Mouse (Mus musculus): ENCODE data around the gene Fbxw8. TPM values are rescaled to one million over a fixed set of nuclear protein-coding genes. Genes with fewer than 3 reads are reported as not detected.

The Fbxw8 gene
- polyA plus RNA-seq, 1 experiment from 2014 or later: 26.3 TPM

- no peak overlapping the region for H3K27ac ChIP-seq (ENCODE audit: low read length)
- ATAC-seq (ENCODE audit: low FRiP score, low TSS enrichment): peak; percentile 24; the same call in 1 of the 2 replicates
- no peaks in the 10 kb centered on the region for H3K9me3 ChIP-seq (ENCODE audit: low read length)
- H3K4me2 ChIP-seq (replicated peaks; ENCODE audit: low read depth, low read length): no peak overlapping the region
- H3K4me1 ChIP-seq (ENCODE audit: insufficient read depth, low read length): peaks cover 26% of the 10 kb centered on the region
- 0 out of 2 replicates have a peak overlapping the region, but pooled peaks have one; percentile 1 for H3K9ac ChIP-seq (replicated peaks; ENCODE audit: low read length)
- peaks cover 20% of the 10 kb centered on the region; the same call in 1 of the 2 replicates for H3K36me3 ChIP-seq (ENCODE audit: insufficient read depth, low read length)
- no peak overlapping the region for H3K4me3 ChIP-seq (ENCODE audit: low read length)
- no peaks in the 10 kb centered on the region for H3K27me3 ChIP-seq (ENCODE audit: insufficient read depth, low read length)
- WGBS: 44% methylated on average over 9 of the region's 9 CpGs
Observed at GRCm38 (mm10) chr5:118069315-118069714, 85.9 kb downstream of the Fbxw8 start.

DNA sequence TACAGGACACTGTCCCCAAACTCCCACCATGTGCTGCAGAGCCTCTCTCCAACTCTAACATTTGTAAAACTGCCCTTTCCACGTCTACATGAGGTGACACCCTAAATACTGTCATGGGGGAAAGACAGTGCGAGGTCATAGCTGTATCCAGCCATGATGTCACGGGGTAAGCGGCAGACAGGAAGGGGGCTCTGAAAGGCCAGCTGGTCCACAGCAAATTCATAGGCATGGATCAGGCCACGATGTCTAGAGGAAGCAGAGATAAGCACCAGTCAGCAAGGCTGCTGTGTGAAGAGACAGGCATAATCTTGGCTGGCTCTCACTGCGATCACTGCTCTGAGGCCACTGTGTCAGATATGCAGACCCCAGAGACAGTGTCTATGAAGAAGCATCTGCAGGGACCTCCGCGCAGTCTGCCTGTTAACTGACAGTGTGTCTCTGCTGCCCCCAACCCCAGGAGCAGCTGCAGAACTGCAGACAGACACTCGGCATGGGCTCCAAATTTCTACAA is 87.2 kb downstream of the Fbxw8 start:
- no peak for ATAC-seq (ENCODE audit: low FRiP score, low TSS enrichment)
- peaks cover 19% of the 10 kb centered on the region; the same call in 1 of the 2 replicates for H3K36me3 ChIP-seq (ENCODE audit: insufficient read depth, low read length)
- H3K9me3 ChIP-seq (ENCODE audit: low read length): no peaks in the 10 kb centered on the region

DNA sequence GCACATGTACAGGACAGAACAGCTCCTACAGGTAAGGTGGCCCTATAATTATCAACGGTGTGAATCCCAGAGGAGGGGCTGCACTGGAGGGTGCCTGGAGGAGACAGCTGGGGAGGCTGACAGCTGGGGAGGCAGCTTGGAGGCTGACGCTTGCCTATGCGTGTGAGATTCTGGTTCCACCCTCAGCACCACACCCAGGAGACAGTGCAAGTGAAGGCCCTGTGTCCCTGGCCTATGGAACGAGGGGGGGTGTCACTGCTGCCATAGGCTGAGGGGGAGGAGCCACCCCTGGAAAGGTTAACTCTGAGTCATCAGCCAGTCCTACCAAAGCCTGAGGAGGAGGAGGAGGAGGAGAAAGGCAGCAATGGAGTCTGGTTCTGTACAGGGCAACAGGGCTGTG is 87.7 kb downstream of the Fbxw8 start:
- Histone ChIP-seq H3K9ac (replicated peaks; ENCODE audit: low read length) (no peak overlapping the region), H3K4me1 (ENCODE audit: insufficient read depth, low read length) (peaks cover 30% of the 10 kb centered on the region), H3K9me3 (ENCODE audit: low read length) (no peaks in the 10 kb centered on the region), H3K27me3 (ENCODE audit: insufficient read depth, low read length) (no peaks in the 10 kb centered on the region), H3K36me3 (ENCODE audit: insufficient read depth, low read length) (peaks cover 19% of the 10 kb centered on the region; the same call in 1 of the 2 replicates), H3K4me3 (ENCODE audit: low read length) (no peak overlapping the region), H3K4me2 (replicated peaks; ENCODE audit: low read depth, low read length) (no peak overlapping the region), H3K27ac (ENCODE audit: low read length) (0 out of 2 replicates have a peak overlapping the region, but pooled peaks have one; percentile 6)
- ATAC-seq (ENCODE audit: low FRiP score, low TSS enrichment): no peak
- 61% methylated on average over 4 of the region's 4 CpGs for WGBS

More for the DNA sequence above, 87.2 kb downstream of the Fbxw8 start:
- Histone ChIP-seq H3K27me3 (ENCODE audit: insufficient read depth, low read length) (no peaks in the 10 kb centered on the region), H3K9ac (replicated peaks; ENCODE audit: low read length) (no peak overlapping the region), H3K4me3 (ENCODE audit: low read length) (no peak overlapping the region), H3K4me2 (replicated peaks; ENCODE audit: low read depth, low read length) (no peak overlapping the region), H3K4me1 (ENCODE audit: insufficient read depth, low read length) (peaks cover 30% of the 10 kb centered on the region), H3K27ac (ENCODE audit: low read length) (no peak overlapping the region)
- WGBS: 84% methylated on average over 9 of the region's 9 CpGs

DNA sequence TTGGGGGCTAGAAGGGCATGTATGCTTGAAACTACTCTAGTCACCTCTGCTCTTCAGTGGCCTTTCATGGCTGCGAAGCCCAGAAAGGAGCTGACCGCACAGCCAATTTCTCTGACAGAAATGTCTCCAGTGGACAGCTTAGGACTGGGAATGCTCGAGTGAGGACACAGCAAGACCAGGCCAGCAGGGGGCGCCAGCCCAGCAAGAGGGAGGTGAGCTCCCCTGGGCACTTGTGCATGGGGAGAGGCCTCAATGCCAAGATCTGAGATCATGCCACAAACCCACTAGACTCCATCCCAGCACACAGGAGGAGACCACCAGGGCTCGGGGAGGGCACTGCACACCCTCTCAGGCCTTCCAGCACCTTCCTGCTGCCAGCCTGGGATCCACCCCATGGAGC is 88.4 kb downstream of the Fbxw8 start:
- ATAC-seq (ENCODE audit: low FRiP score, low TSS enrichment): no peak
- Histone ChIP-seq H3K9ac (replicated peaks; ENCODE audit: low read length) (no peak overlapping the region), H3K4me2 (replicated peaks; ENCODE audit: low read depth, low read length) (no peak overlapping the region), H3K27me3 (ENCODE audit: insufficient read depth, low read length) (no peaks in the 10 kb centered on the region), H3K36me3 (ENCODE audit: insufficient read depth, low read length) (peaks cover 19% of the 10 kb centered on the region; the same call in 1 of the 2 replicates), H3K27ac (ENCODE audit: low read length) (no peak overlapping the region), H3K9me3 (ENCODE audit: low read length) (no peaks in the 10 kb centered on the region), H3K4me3 (ENCODE audit: low read length) (no peak overlapping the region), H3K4me1 (ENCODE audit: insufficient read depth, low read length) (peaks cover 30% of the 10 kb centered on the region)
- WGBS: 68% methylated on average over 5 of the region's 5 CpGs

DNA sequence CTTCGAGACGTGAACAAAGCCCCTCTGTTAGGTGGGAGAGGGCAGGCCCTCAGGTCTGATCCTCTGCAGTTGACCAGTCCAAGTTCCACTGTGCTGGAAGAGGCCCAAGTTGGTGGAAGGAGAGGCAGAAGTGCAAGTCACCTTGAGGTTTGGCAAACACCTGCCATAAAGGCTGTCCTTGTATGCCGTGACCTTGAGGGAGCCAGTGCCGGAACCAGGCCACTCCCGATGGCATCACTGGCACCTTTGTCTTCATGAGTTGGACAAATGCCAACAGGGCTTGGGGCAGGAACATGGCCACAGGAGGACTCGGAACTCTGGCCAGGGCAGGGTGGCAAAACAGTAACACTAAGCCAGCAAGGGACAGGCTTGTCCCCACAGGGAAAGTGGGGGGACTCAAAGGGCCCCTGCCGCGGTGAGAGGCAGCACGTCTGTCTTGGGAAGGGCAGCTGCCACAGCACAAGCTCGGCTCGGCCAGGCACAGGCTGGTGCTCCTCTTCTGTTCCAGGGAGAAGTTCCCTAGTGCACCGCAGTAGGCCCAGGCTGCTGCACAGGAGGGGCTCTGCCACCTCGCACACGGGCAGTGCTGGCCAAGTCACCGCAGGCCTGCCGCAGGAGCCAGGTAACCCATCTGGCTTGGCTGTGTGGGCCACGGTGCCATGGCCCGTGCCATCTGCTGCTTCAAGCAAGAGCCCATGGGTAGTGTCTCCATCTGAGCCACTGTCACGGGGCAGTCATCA is 89.6 kb downstream of the Fbxw8 start:
- peaks cover 19% of the 10 kb centered on the region; the same call in 1 of the 2 replicates for H3K36me3 ChIP-seq (ENCODE audit: insufficient read depth, low read length)
- no peak overlapping the region for H3K4me3 ChIP-seq (ENCODE audit: low read length)
- ATAC-seq (ENCODE audit: low FRiP score, low TSS enrichment): no peak
- no peaks in the 10 kb centered on the region for H3K27me3 ChIP-seq (ENCODE audit: insufficient read depth, low read length)
- WGBS: 81% methylated on average over 19 of the region's 19 CpGs
- H3K4me2 ChIP-seq (replicated peaks; ENCODE audit: low read depth, low read length): no peak overlapping the region
- peak overlapping the region; percentile 96 for H3K27ac ChIP-seq (ENCODE audit: low read length)
- no peaks in the 10 kb centered on the region for H3K9me3 ChIP-seq (ENCODE audit: low read length)
- H3K9ac ChIP-seq (replicated peaks; ENCODE audit: low read length): peak overlapping the region; percentile 39; the same call in 1 of the 2 replicates
- peaks cover 30% of the 10 kb centered on the region for H3K4me1 ChIP-seq (ENCODE audit: insufficient read depth, low read length)

DNA sequence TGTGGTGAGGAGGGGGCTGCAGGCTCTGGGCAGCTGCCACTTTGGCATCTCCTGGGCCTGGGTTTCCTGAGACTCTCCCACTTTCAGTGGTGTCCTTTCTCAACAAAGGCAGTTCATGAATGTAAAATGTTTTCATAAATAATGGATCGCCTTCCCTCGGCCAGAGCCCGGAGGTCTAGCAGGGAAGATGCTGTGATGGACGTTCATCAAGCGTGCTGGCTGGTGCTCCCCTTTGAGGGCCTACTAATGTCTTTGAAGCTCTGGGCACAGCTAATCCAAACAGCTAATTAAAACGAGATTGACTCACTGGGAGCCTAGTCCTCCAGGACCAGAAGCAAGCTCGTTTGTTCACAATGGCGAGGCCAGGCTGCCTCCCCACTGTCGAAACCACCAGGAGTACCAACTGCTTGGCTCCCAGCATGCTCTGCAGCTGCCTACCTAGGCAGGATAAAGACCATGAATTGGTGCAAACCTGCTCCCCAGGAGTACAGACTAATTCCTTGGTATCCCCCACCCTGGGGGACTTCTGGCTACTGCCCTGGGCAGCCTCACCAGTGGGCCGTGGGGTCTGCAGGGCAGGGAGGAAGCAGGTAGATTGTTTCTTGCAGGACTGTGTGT is 90.9 kb downstream of the Fbxw8 start:
- peaks cover 30% of the 10 kb centered on the region for H3K4me1 ChIP-seq (ENCODE audit: insufficient read depth, low read length)
- peaks cover 19% of the 10 kb centered on the region; the same call in 1 of the 2 replicates for H3K36me3 ChIP-seq (ENCODE audit: insufficient read depth, low read length)
- H3K4me2 ChIP-seq (replicated peaks; ENCODE audit: low read depth, low read length): no peak overlapping the region
- no peak overlapping the region for H3K4me3 ChIP-seq (ENCODE audit: low read length)
- H3K27me3 ChIP-seq (ENCODE audit: insufficient read depth, low read length): no peaks in the 10 kb centered on the region
- H3K9me3 ChIP-seq (ENCODE audit: low read length): no peaks in the 10 kb centered on the region
- peak overlapping the region; percentile 96 for H3K27ac ChIP-seq (ENCODE audit: low read length)
- WGBS: 68% methylated on average over 10 of the region's 10 CpGs
- H3K9ac ChIP-seq (replicated peaks; ENCODE audit: low read length): no peak overlapping the region
- no peak for ATAC-seq (ENCODE audit: low FRiP score, low TSS enrichment)

DNA sequence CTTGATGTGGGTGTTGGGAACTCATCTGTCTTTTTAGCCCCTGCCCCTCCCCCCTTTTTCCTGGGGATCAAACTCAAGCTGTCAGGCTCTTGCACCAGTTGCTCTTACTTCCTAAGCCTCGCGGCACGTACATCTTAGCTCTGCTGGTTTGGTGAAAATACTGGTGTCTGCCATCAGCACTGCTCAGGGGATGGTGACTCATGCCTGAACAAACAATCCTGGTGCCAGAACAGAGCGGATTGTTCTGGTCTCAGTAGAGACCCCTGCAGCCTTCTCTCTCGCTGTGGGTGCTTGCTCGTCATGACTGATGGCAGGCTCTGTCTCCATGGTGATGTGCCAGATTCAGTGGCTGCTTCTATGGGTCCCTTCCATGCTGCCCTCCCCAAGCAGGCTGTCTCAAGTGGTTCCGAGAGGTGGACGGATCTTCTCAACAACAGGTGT is 92.1 kb downstream of the Fbxw8 start:
- ATAC-seq (ENCODE audit: low FRiP score, low TSS enrichment): peak; percentile 29; the same call in 1 of the 2 replicates
- peaks cover 12% of the 10 kb centered on the region; the same call in 1 of the 2 replicates for H3K36me3 ChIP-seq (ENCODE audit: insufficient read depth, low read length)
- H3K4me2 ChIP-seq (replicated peaks; ENCODE audit: low read depth, low read length): no peak overlapping the region
- no peaks in the 10 kb centered on the region for H3K27me3 ChIP-seq (ENCODE audit: insufficient read depth, low read length)
- no peaks in the 10 kb centered on the region for H3K9me3 ChIP-seq (ENCODE audit: low read length)
- no peak overlapping the region; the same call in 1 of the 2 replicates for H3K9ac ChIP-seq (replicated peaks; ENCODE audit: low read length)
- 66% methylated on average over 8 of the region's 8 CpGs for WGBS
- peaks cover 30% of the 10 kb centered on the region for H3K4me1 ChIP-seq (ENCODE audit: insufficient read depth, low read length)
- H3K4me3 ChIP-seq (ENCODE audit: low read length): no peak overlapping the region
- peak overlapping the region; percentile 96 for H3K27ac ChIP-seq (ENCODE audit: low read length)

- no peaks in the 10 kb centered on the region for H3K36me3 ChIP-seq (ENCODE audit: insufficient read depth, low read length)
- 94% methylated on average over 18 of the region's 18 CpGs for WGBS
- no peaks in the 10 kb centered on the region for H3K27me3 ChIP-seq (ENCODE audit: insufficient read depth, low read length)
- peaks cover 27% of the 10 kb centered on the region for H3K4me1 ChIP-seq (ENCODE audit: insufficient read depth, low read length)
- H3K4me3 ChIP-seq (ENCODE audit: low read length): no peak overlapping the region
- no peak overlapping the region for H3K9ac ChIP-seq (replicated peaks; ENCODE audit: low read length)
- no peak overlapping the region for H3K4me2 ChIP-seq (replicated peaks; ENCODE audit: low read depth, low read length)
- no peak for ATAC-seq (ENCODE audit: low FRiP score, low TSS enrichment)
- no peak overlapping the region for H3K27ac ChIP-seq (ENCODE audit: low read length)
- H3K9me3 ChIP-seq (ENCODE audit: low read length): no peaks in the 10 kb centered on the region
Observed at GRCm38 (mm10) chr5:118061391-118061790, 93.9 kb downstream of the Fbxw8 start.

- 88% methylated on average over 9 of the region's 9 CpGs for WGBS
- no peak overlapping the region for H3K27ac ChIP-seq (ENCODE audit: low read length)
- H3K9me3 ChIP-seq (ENCODE audit: low read length): no peaks in the 10 kb centered on the region
- no peaks in the 10 kb centered on the region for H3K36me3 ChIP-seq (ENCODE audit: insufficient read depth, low read length)
- no peak overlapping the region for H3K4me2 ChIP-seq (replicated peaks; ENCODE audit: low read depth, low read length)
- H3K9ac ChIP-seq (replicated peaks; ENCODE audit: low read length): no peak overlapping the region
- H3K4me3 ChIP-seq (ENCODE audit: low read length): no peak overlapping the region
- H3K27me3 ChIP-seq (ENCODE audit: insufficient read depth, low read length): no peaks in the 10 kb centered on the region
- H3K4me1 ChIP-seq (ENCODE audit: insufficient read depth, low read length): peaks cover 11% of the 10 kb centered on the region
- no peak for ATAC-seq (ENCODE audit: low FRiP score, low TSS enrichment)
Observed at GRCm38 (mm10) chr5:118059646-118060045, 95.6 kb downstream of the Fbxw8 start.

Data from kidney, embryonic 16.5 days (tissue).